Mouse (Mus musculus): Measurements from ENCODE around the gene Tmem120b.

Gene Tmem120b

DNA sequence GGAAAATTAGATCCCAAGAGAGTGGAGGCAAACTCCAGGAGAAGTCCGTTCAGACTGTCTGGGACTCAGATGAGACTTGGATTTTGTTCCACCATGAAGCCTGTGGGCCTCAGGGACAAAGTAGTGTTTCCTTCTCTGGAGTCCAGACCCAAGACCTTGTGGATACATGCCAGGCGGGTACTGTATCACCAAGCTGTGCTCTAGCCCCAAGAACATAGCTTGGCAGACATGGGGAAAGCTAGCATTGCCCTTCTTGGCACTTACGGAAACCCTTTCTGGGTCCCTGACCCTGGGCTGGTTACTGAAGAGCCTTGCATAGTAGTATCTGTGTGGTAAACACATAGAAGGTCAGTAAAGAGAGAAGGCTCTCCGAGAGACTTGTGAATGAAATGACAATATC is 91.2 kb downstream of the Tmem120b start:
- DNase-seq (ENCODE audit: low read depth, low spot score): no peak

DNA sequence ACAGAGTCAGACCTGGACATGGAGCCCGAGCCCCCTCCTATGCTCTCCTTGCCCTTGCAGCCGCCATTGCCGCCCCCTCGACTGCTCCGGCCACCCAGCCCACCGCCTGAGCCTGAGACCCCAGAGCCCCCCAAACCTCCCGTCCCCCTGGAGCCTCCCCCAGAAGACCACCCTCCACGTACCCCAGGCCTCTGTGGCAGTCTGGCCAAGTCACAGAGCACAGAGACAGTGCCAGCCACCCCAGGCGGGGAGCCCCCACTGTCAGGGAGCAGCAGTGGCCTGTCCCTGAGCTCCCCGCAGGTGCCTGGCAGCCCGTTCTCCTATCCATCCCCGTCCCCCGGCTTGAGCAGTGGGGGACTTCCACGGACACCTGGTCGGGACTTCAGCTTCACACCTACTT is 91.7 kb downstream of the Tmem120b start:
- no peak for DNase-seq (ENCODE audit: low read depth, low spot score)

DNA sequence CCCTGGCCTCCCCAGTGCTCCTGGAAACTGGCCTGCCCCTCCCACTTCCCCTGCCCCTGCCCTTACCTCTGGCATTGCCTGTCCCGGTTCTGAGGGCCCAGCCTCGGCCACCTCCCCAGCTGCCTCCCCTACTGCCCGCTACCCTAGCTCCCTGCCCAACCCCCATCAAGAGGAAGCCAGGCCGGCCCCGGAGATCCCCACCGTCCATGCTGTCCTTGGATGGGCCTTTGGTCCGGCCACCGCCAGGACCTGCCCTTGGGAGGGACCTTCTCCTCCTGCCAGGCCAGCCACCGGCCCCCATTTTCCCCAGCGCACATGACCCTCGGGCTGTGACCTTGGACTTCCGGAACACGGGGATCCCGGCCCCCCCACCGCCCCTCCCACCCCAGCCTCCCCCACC is 92.1 kb downstream of the Tmem120b start:
- DNase-seq (ENCODE audit: low read depth, low spot score): no peak

DNA sequence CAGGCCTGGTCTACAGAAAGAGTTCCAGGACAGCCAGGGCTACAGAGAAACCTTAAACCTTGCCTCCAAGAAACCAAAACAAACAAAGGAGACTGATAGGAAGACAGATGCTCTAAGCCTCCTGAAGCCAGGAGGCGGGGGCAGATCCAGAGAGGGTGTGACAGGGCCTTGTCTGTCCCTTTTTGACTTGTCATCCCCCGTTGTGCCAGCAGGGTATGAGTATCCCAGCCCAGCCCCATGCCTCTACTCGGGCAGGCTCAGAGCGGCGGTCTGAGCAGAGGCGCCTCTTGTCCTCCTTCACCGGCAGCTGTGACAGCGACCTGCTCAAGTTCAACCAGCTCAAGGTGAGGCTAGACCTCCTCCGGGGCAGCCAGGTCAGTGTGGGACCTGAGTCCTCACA is 94.7 kb downstream of the Tmem120b start:
- DNase-seq (ENCODE audit: low read depth, low spot score): no peak

DNA sequence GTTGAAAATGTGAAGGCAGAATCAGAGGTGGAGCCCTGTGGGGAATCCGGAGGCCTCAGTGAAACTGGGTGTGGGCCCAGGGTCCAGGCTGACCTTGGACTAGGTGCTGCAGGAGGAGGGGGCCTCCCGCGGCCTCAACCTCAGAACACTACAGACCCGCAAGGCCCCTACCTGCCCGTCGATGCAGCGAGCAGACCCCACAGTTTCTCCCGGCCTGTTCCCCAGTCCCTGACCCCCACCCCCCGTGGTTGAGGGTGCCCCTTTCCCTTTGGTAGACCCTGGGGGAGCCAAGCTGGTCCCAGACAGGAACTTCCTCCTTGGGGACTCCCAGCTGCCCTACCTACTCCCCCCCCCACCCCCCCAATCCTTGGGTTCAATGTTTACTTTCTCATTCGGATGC is 98.2 kb downstream of the Tmem120b start:
- no peak for DNase-seq (ENCODE audit: low read depth, low spot score)
